In the genomic region with DNA sequence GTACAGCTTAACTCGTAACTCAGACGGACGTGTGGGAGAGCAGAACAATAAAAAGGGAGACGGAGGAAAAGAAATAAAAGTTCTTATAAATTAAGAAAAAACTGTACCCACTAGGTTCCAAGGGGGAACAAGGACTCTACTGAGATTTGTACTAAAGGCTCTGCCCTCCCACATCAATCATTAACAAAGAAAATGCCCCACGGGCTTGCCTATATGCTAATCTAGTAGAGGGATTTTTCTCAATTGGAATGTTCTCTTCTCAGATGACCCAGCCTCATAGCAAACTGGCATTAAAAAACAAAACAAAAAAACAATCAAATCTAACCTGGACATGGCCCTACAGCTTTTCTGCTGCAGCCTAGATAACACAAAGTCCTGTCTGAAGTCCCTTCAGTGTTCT, we compare ENCODE assay signal across 30 mouse cellular contexts. TPM values are rescaled to one million over a fixed set of nuclear protein-coding genes. Genes with fewer than 3 reads are reported as not detected.
A peak's percentile ranks its signal among the peaks of the same experiment; 100 is the strongest.
DNase-seq lines count a peak whose midpoint lies in the region; ATAC-seq and TF ChIP-seq lines count a peak whose summit lies in the region.
"Had no signal": no experiment of that assay in that cellular context is flagged by ENCODE, and none has a peak within 500 bp of the region (broad histone marks: within the 10 kb centered on the region; RNA-seq: fewer than 3 reads in every experiment).

No protein-coding gene starts in this region.

- peak; percentile 64 for DNase-seq in kidney, adult 2 months
- DNase-seq in kidney, adult 8-10 months = peak; percentile 30 to 66
- DNase-seq in kidney, postnatal 0 days (ENCODE audit: low spot score) = peak; percentile 11
- peak; percentile 57 to 69 for DNase-seq in kidney, postnatal 25 days
- DNase-seq in limb, embryonic 10.5 days (ENCODE audit: low spot score) = no peak
- DNase-seq in right cerebral cortex, postnatal 25 days = no peak
- no peak for DNase-seq in forebrain, postnatal 0 days
- DNase-seq: adrenal gland, adult 8-10 months; adrenal gland, postnatal 25 days; cerebellum, adult 11-12 months; cerebellum, adult 8-10 months; cerebellum, postnatal 10 days; cerebellum, postnatal 36 days; embryo, embryonic 11 days; gastrocnemius, postnatal 36 days; heart, adult 2 months; heart, postnatal 14 days; heart, postnatal 4 days had no signal

- no peaks in the 10 kb centered on the region for H3K36me3 ChIP-seq in kidney, adult 2 months (ENCODE audit: control insufficient read depth, insufficient read depth, low read length)
- no peaks in the 10 kb centered on the region for H3K36me3 ChIP-seq in kidney, postnatal 0 days (ENCODE audit: insufficient read depth, low read length)
- no peaks in the 10 kb centered on the region for H3K36me3 ChIP-seq in limb, embryonic 10.5 days
- no peaks in the 10 kb centered on the region for H3K36me3 ChIP-seq in midbrain, embryonic 13.5 days
- no peaks in the 10 kb centered on the region for H3K36me3 ChIP-seq in forebrain, postnatal 0 days (ENCODE audit: insufficient read depth)
- H3K36me3 ChIP-seq: embryonic facial prominence, embryonic 10.5 days; embryonic facial prominence, embryonic 13.5 days; heart, embryonic 10.5 days; heart, embryonic 13.5 days had no signal

- no peak for TF ChIP-seq CTCF in kidney, adult 2 months (conservative IDR thresholded peaks at IDR 0.05; ENCODE audit: insufficient read depth, insufficient read length, low read depth, low read length)
- no peak for TF ChIP-seq CTCF in kidney, postnatal 0 days (IDR thresholded peaks at IDR 0.05; ENCODE audit: low read depth)
- TF ChIP-seq CTCF in forebrain, postnatal 0 days (IDR thresholded peaks at IDR 0.05; ENCODE audit: low read depth) = no peak

- no peak overlapping the region for H3K9ac ChIP-seq in kidney, postnatal 0 days (ENCODE audit: low read depth, low read length)
- no peak overlapping the region for H3K9ac ChIP-seq in midbrain, embryonic 13.5 days (replicated peaks)
- H3K9ac ChIP-seq in forebrain, postnatal 0 days = no peak overlapping the region
- H3K9ac ChIP-seq: embryonic facial prominence, embryonic 13.5 days; forebrain, embryonic 13.5 days; heart, embryonic 13.5 days; hindbrain, embryonic 14.5 days had no signal

- TF ChIP-seq POLR2A in kidney, adult 2 months (IDR thresholded peaks at IDR 0.05; ENCODE audit: low read depth, low read length) = no peak

- H3K27ac ChIP-seq in kidney, adult 2 months (ENCODE audit: insufficient read depth, low read depth, low read length) = peak overlapping the region; percentile 35
- H3K27ac ChIP-seq in kidney, postnatal 0 days = no peak overlapping the region
- H3K27ac ChIP-seq in limb, embryonic 10.5 days = no peak overlapping the region
- H3K27ac ChIP-seq in midbrain, embryonic 13.5 days = no peak overlapping the region
- no peak overlapping the region for H3K27ac ChIP-seq in forebrain, postnatal 0 days (ENCODE audit: low read depth, low read length)
- H3K27ac ChIP-seq: embryonic facial prominence, embryonic 10.5 days; embryonic facial prominence, embryonic 13.5 days; forebrain, embryonic 13.5 days; heart, adult 2 months; heart, embryonic 10.5 days; heart, embryonic 13.5 days; hindbrain, embryonic 14.5 days had no signal

- H3K4me2 ChIP-seq in kidney, postnatal 0 days (ENCODE audit: low read length) = no peak overlapping the region
- H3K4me2 ChIP-seq in midbrain, embryonic 13.5 days (replicated peaks) = no peak overlapping the region
- no peak overlapping the region for H3K4me2 ChIP-seq in forebrain, postnatal 0 days (ENCODE audit: low read depth)
- H3K4me2 ChIP-seq: embryonic facial prominence, embryonic 13.5 days; forebrain, embryonic 13.5 days; heart, embryonic 13.5 days; hindbrain, embryonic 14.5 days had no signal

- H3K4me3 ChIP-seq in kidney, adult 2 months (ENCODE audit: insufficient read depth, low read depth, low read length) = no peak overlapping the region
- H3K4me3 ChIP-seq in kidney, postnatal 0 days (replicated peaks; ENCODE audit: low read depth, low read length) = no peak overlapping the region
- no peak overlapping the region for H3K4me3 ChIP-seq in limb, embryonic 10.5 days
- H3K4me3 ChIP-seq in midbrain, embryonic 13.5 days (replicated peaks) = no peak overlapping the region
- H3K4me3 ChIP-seq in forebrain, postnatal 0 days (ENCODE audit: low read depth, low read length) = no peak overlapping the region
- H3K4me3 ChIP-seq: embryonic facial prominence, embryonic 10.5 days; embryonic facial prominence, embryonic 13.5 days; erythroblast, embryonic 14.5 days; forebrain, embryonic 13.5 days; heart, adult 2 months; heart, embryonic 10.5 days; heart, embryonic 13.5 days had no signal

- 0 out of 2 replicates have a peak, but pooled peaks have one; percentile 40 for ATAC-seq in kidney, postnatal 0 days (replicated peaks; ENCODE audit: low FRiP score, low read depth)
- no peak for ATAC-seq in midbrain, embryonic 13.5 days
- ATAC-seq in forebrain, postnatal 0 days = no peak
- ATAC-seq: activated CD4-positive, CD25-positive, alpha-beta regulatory T cell, adult 4 months; CD4-positive, CD25-positive, alpha-beta regulatory T cell, adult 4 months; forebrain, embryonic 13.5 days; forebrain, embryonic 16.5 days had no signal

- no peaks in the 10 kb centered on the region for H3K9me3 ChIP-seq in kidney, postnatal 0 days (replicated peaks; ENCODE audit: low read length)
- H3K9me3 ChIP-seq in limb, embryonic 10.5 days (replicated peaks) = no peaks in the 10 kb centered on the region
- no peaks in the 10 kb centered on the region for H3K9me3 ChIP-seq in midbrain, embryonic 13.5 days
- H3K9me3 ChIP-seq in forebrain, postnatal 0 days (ENCODE audit: low read length) = no peaks in the 10 kb centered on the region
- H3K9me3 ChIP-seq: embryonic facial prominence, embryonic 10.5 days; embryonic facial prominence, embryonic 13.5 days; forebrain, embryonic 13.5 days; heart, embryonic 10.5 days; heart, embryonic 13.5 days had no signal

- WGBS in kidney, adult 2 months = 46% methylated on average over 5 of the region's 5 CpGs
- WGBS in kidney, postnatal 0 days = 32% methylated on average over 5 of the region's 5 CpGs
- 86% methylated on average over 5 of the region's 5 CpGs for WGBS in limb, embryonic 10.5 days
- 88% methylated on average over 5 of the region's 5 CpGs for WGBS in midbrain, embryonic 13.5 days
- 74% methylated on average over 5 of the region's 5 CpGs for whole genome bisulfite sequencing in forebrain, postnatal 0 days

- no peaks in the 10 kb centered on the region for H3K4me1 ChIP-seq in kidney, adult 2 months (ENCODE audit: control insufficient read depth, insufficient read depth, low read length)
- no peaks in the 10 kb centered on the region for H3K4me1 ChIP-seq in kidney, postnatal 0 days (replicated peaks; ENCODE audit: insufficient read depth, low read length)
- no peaks in the 10 kb centered on the region for H3K4me1 ChIP-seq in limb, embryonic 10.5 days
- H3K4me1 ChIP-seq in midbrain, embryonic 13.5 days (replicated peaks) = no peaks in the 10 kb centered on the region
- H3K4me1 ChIP-seq in forebrain, postnatal 0 days (ENCODE audit: insufficient read depth) = no peaks in the 10 kb centered on the region
- H3K4me1 ChIP-seq: forebrain, embryonic 13.5 days; heart, embryonic 10.5 days; heart, embryonic 13.5 days had no signal

- no peaks in the 10 kb centered on the region for H3K27me3 ChIP-seq in kidney, adult 2 months (replicated peaks; ENCODE audit: control insufficient read depth, insufficient read depth, low read length)
- no peaks in the 10 kb centered on the region for H3K27me3 ChIP-seq in kidney, postnatal 0 days (ENCODE audit: insufficient read depth, low read length)
- H3K27me3 ChIP-seq in limb, embryonic 10.5 days (ENCODE audit: low read depth, poor library complexity, severe bottlenecking) = no peaks in the 10 kb centered on the region
- no peaks in the 10 kb centered on the region for H3K27me3 ChIP-seq in midbrain, embryonic 13.5 days
- no peaks in the 10 kb centered on the region for H3K27me3 ChIP-seq in forebrain, postnatal 0 days (ENCODE audit: insufficient read depth, low read length)
- H3K27me3 ChIP-seq: embryonic facial prominence, embryonic 13.5 days; forebrain, embryonic 13.5 days had no signal

RNA-seq across cellular contexts. Expression of gene Mettl14, which starts 9.7 kb away (rescaled TPM):
- polyA plus RNA-seq in kidney, adult 2 months (2012; rRNA removed) = 3.4 and 4.1 TPM in 2 replicates
- polyA plus RNA-seq in kidney, postnatal 0 days (2015; fragmentation: Nextera tagmentation; extraction: Ambion mirVana) = 21.5 and 23.2 TPM in 2 replicates
- polyA plus RNA-seq in limb, embryonic 10.5 days (2016; fragmentation: Nextera tagmentation; extraction: Ambion mirVana) = 25.4 and 30.6 TPM in 2 replicates
- polyA plus RNA-seq in midbrain, embryonic 13.5 days (2015; fragmentation: Nextera tagmentation; extraction: Ambion mirVana) = 28.3 and 29.5 TPM in 2 replicates
- total RNA-seq in forebrain, postnatal 0 days (2014; rRNA removed) = 6.1 and 8.7 TPM in 2 replicates
- polyA plus RNA-seq in forebrain, postnatal 0 days (2015; fragmentation: Nextera tagmentation; extraction: Ambion mirVana) = 9.6 and 14.9 TPM in 2 replicates

RNA-seq across cellular contexts. Expression of gene Prss12, which starts 51.1 kb away (rescaled TPM):
- polyA plus RNA-seq in kidney, adult 2 months (2012; rRNA removed) = 1.5 and 1.6 TPM in 2 replicates
- polyA plus RNA-seq in kidney, postnatal 0 days (2015; fragmentation: Nextera tagmentation; extraction: Ambion mirVana) = 6.3 and 7.0 TPM in 2 replicates
- 0.54 and 1.2 TPM in 2 replicates for polyA plus RNA-seq in limb, embryonic 10.5 days (2016; fragmentation: Nextera tagmentation; extraction: Ambion mirVana)
- polyA plus RNA-seq in midbrain, embryonic 13.5 days (2015; fragmentation: Nextera tagmentation; extraction: Ambion mirVana) = 7.6 and 8.6 TPM in 2 replicates
- total RNA-seq in forebrain, postnatal 0 days (2014; rRNA removed) = 14.5 and 18.9 TPM in 2 replicates
- 14.9 and 17.7 TPM in 2 replicates for polyA plus RNA-seq in forebrain, postnatal 0 days (2015; fragmentation: Nextera tagmentation; extraction: Ambion mirVana)
- total RNA-seq: granulocyte monocyte progenitor cell, adult 5-6 weeks had no signal
- polyA plus RNA-seq: erythroblast, embryonic 14.5 days had no signal

Comparison
In these comparisons a context has a peak if more than half of its experiments do, and no peak if none do; other contexts are left out.
1. DNase-seq: peak in kidney, adult 2 months (single experiment), kidney, adult 8-10 months (2 of 2), kidney, postnatal 0 days (single experiment) and kidney, postnatal 25 days (2 of 2); none in limb, embryonic 10.5 days (single experiment), right cerebral cortex, postnatal 25 days (single experiment) and forebrain, postnatal 0 days (single experiment).